Mouse (Mus musculus): ENCODE measurements around the gene Tor2a. TPM values are rescaled to one million over a fixed set of nuclear protein-coding genes. Genes with fewer than 3 reads are reported as not detected.

Tor2a gene
- 61.5 and 67.0 TPM in 2 replicates for polyA plus RNA-seq (2016; fragmentation: Nextera tagmentation; extraction: Ambion mirVana)

DNA sequence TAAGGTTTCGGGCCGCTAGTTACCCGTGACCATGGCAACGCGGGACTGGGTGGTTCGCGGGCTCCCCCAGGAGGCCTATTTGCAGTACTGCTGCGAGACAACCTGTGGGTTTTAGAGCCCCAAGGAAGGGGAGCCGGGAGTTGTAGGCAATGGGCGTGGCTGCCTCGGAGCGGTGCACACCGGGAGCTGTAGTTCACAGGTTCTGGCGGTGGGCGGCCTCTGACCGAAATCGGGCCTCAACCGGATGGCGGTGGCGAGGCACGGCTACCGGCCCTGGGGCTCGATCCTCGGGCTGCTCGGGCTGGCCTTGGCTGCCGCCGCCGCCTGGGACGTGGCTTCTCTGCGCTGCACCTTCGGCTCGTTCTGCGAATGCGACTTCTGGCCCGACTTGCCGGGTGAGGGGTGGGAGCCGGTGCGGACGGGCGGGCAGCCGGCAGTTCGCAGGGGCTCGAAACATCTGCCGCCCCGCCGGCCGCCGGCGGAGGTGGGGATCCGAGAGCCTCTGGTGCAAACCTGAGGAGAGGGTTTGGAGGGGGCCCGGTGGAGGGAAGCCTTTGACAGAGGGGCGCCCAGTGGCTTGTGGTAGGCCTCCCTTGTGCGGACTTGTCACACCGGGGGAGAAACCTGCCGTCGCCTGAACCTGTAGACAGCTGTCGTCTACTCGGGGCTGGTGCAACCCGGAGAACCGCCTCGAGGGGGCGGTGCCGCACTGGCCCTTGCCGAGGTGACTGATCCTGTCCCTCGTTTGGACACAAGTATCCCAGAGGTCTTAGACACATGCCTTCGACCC is at the start of gene Tor2a:
TSS of gene Tor2a (plus strand) at position 179 of the 790 bp plus-strand sequence.
- Histone ChIP-seq H3K4me1 (peaks cover 8% of the 10 kb centered on the region), H3K4me3 (peak within 1 kb of the TSS; percentile 69), H3K9me3 (no peaks in the 10 kb centered on the region), H3K27ac (peak within 1 kb of the TSS; percentile 86), H3K9ac (peak within 1 kb of the TSS; percentile 84), H3K36me3 (peaks cover 30% of the 10 kb centered on the region), H3K27me3 (no peaks in the 10 kb centered on the region), H3K4me2 (replicated peaks) (peak within 1 kb of the TSS; percentile 53)
- under 1% methylated on average over 66 of the region's 66 CpGs for WGBS
- ATAC-seq (ENCODE audit: insufficient number of reproducible peaks, insufficient read depth, low FRiP score, low TSS enrichment), result peak; percentile 86

DNA sequence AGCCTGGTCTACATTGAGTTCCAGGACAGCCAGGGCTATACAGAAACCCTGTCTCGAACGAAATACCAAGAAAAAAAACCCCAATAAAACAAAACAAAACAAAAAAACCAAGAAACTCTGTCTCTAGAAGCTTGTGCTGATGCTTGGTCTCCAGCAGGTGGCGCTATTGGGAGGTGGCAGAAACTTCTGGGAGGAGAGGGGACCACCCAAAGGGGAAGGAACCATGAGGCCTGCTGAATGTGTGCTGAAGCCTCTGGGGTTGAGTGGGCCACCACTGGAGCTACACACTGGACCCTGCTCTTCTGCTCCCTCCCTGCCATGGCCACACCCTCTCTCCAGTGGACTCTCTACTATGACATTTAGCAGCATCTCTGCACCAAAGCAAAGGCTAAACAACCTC is 48.4 kb upstream of the Tor2a start:
- Histone ChIP-seq H3K36me3 (peaks cover 73% of the 10 kb centered on the region), H3K4me1 (peaks cover 10% of the 10 kb centered on the region), H3K9ac (no peak overlapping the region), H3K27ac (no peak overlapping the region), H3K9me3 (no peaks in the 10 kb centered on the region), H3K4me3 (no peak overlapping the region), H3K27me3 (no peaks in the 10 kb centered on the region), H3K4me2 (replicated peaks) (no peak overlapping the region)
- 47% methylated on average over 3 of the region's 3 CpGs for whole genome bisulfite sequencing
- no peak for ATAC-seq (ENCODE audit: insufficient number of reproducible peaks, insufficient read depth, low FRiP score, low TSS enrichment)

- no peak for ATAC-seq (ENCODE audit: insufficient number of reproducible peaks, insufficient read depth, low FRiP score, low TSS enrichment)
- Histone ChIP-seq H3K4me1 (peaks cover 19% of the 10 kb centered on the region), H3K36me3 (peaks cover 64% of the 10 kb centered on the region), H3K27ac (no peak overlapping the region), H3K4me3 (no peak overlapping the region), H3K9ac (no peak overlapping the region), H3K9me3 (no peaks in the 10 kb centered on the region), H3K4me2 (replicated peaks) (no peak overlapping the region), H3K27me3 (no peaks in the 10 kb centered on the region)
- WGBS, result 93% methylated on average over 20 of the region's 20 CpGs
These were observed 47.4 kb upstream of the Tor2a start for GRCm38 (mm10) chr2:32709521-32710137.

DNA sequence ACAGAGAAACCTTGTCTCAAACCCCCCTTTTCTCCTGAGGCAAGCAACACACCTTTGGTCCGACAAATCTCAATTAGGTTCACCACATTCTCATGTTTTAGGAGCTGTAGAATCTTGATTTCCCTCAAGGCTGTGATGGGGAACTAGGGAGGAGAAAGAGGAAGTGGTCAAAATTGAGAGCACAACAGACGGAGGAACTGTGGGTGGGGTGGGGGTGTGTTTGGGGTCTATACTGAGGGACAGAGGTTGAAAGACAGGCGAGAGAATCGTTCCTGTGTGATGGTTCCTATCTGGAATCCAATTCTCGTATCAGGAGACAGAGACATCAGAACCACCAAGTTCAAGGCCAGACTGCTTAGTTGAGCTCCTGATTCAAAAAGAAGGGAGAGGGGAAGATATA is 46.6 kb upstream of the Tor2a start:
- no peak overlapping the region for H3K4me2 ChIP-seq (replicated peaks)
- H3K4me1 ChIP-seq, result peaks cover 25% of the 10 kb centered on the region
- no peaks in the 10 kb centered on the region for H3K9me3 ChIP-seq
- H3K27me3 ChIP-seq, result no peaks in the 10 kb centered on the region
- H3K27ac ChIP-seq, result no peak overlapping the region
- WGBS, result 92% methylated on average over 5 of the region's 5 CpGs
- H3K4me3 ChIP-seq, result no peak overlapping the region
- H3K9ac ChIP-seq, result no peak overlapping the region
- ATAC-seq (ENCODE audit: insufficient number of reproducible peaks, insufficient read depth, low FRiP score, low TSS enrichment), result no peak
- peaks cover 56% of the 10 kb centered on the region for H3K36me3 ChIP-seq

DNA sequence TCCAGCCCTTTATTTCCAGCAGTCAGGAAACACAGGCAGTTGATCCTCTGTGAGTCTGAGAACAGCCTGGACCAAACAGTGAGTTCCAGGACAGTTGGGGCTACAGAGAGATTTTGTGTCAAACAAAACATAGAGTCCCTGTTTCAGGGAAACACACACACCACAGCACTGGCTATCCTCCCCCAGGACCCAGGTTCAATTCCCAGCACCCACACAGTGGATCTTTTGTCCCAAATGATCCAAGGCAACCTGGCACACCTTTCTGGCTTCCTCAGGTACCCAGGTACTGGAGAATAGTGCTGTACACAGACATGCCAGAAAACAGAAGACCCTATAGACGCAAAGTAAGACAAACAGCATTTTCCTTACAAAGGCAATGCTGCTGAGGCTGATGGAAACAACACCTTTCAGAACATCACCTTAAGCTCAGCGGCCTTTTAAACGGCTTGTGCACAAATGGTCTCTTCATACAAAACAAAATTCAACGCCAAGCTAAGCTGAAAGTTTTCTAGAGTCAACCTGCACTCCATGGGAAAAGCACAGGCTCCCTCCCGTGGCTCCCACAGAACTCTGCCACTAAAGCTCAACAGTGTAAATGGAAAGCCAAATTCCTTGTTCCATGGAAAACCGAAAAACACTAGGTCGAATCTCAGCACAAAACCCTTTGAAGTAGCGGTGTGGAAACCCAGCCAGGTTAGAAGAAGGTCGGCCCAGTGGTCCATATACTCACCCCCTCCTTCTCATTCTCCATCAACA is 45.6 kb upstream of the Tor2a start:
- H3K36me3 ChIP-seq, result peaks cover 45% of the 10 kb centered on the region
- WGBS, result 29% methylated on average over 9 of the region's 9 CpGs
- peak overlapping the region; percentile 98; the same call in 1 of the 2 replicates for H3K27ac ChIP-seq
- ATAC-seq (ENCODE audit: insufficient number of reproducible peaks, insufficient read depth, low FRiP score, low TSS enrichment), result no peak
- H3K9me3 ChIP-seq, result no peaks in the 10 kb centered on the region
- peak overlapping the region; percentile 93 for H3K4me3 ChIP-seq
- H3K9ac ChIP-seq, result peak overlapping the region; percentile 85
- H3K4me1 ChIP-seq, result peaks cover 25% of the 10 kb centered on the region
- H3K4me2 ChIP-seq (replicated peaks), result peak overlapping the region; percentile 85
- no peaks in the 10 kb centered on the region for H3K27me3 ChIP-seq

DNA sequence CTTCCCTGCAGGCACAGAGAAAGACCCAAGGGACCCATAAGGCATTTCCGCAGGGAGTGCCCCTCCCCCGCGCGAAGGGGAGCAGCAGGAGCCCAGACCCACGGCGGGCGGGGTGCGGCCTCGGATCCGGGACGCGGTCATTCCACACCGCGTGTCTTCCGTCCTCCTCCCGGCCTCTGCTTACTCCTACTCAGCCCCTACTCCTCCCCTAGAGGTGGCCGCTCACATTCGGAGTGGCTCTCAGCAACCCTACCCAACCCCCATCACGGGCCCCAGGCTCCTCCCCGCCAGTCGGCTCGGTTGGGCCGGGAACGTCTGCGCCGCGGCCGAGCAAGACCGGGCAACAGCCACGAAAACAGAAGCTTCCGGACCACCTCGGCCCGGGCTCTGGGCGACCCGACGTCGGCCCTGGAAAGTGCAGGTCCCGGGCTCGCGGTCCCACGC is 44.9 kb upstream of the Tor2a start:
- WGBS, result under 1% methylated on average over 41 of the region's 41 CpGs
- ATAC-seq (ENCODE audit: insufficient number of reproducible peaks, insufficient read depth, low FRiP score, low TSS enrichment), result peak; percentile 50
- peaks cover 25% of the 10 kb centered on the region for H3K4me1 ChIP-seq
- H3K4me2 ChIP-seq (replicated peaks), result peak overlapping the region; percentile 85
- H3K36me3 ChIP-seq, result peaks cover 39% of the 10 kb centered on the region
- H3K9me3 ChIP-seq, result no peaks in the 10 kb centered on the region
- peak overlapping the region; percentile 93 for H3K4me3 ChIP-seq
- peak overlapping the region; percentile 85 for H3K9ac ChIP-seq
- H3K27me3 ChIP-seq, result no peaks in the 10 kb centered on the region
- H3K27ac ChIP-seq, result peak overlapping the region; percentile 98

GRCm38 (mm10) chr2:32712586-32712933 is 44.5 kb upstream of the Tor2a start:
- Histone ChIP-seq H3K4me3 (peak overlapping the region; percentile 93), H3K4me2 (replicated peaks) (peak overlapping the region; percentile 85), H3K4me1 (peaks cover 25% of the 10 kb centered on the region), H3K9me3 (no peaks in the 10 kb centered on the region), H3K27me3 (no peaks in the 10 kb centered on the region), H3K9ac (peak overlapping the region; percentile 85), H3K36me3 (peaks cover 36% of the 10 kb centered on the region), H3K27ac (peak overlapping the region; percentile 98)
- WGBS, result under 1% methylated on average over 41 of the region's 44 CpGs
- ATAC-seq (ENCODE audit: insufficient number of reproducible peaks, insufficient read depth, low FRiP score, low TSS enrichment), result peak; percentile 87

- Histone ChIP-seq H3K27ac (peak within 1 kb of the TSS; percentile 98), H3K36me3 (peaks cover 30% of the 10 kb centered on the region), H3K4me3 (peak within 1 kb of the TSS; percentile 93), H3K9me3 (no peaks in the 10 kb centered on the region), H3K4me2 (replicated peaks) (peak within 1 kb of the TSS; percentile 85), H3K9ac (peak within 1 kb of the TSS; percentile 85), H3K4me1 (peaks cover 25% of the 10 kb centered on the region), H3K27me3 (no peaks in the 10 kb centered on the region)
- ATAC-seq (ENCODE audit: insufficient number of reproducible peaks, insufficient read depth, low FRiP score, low TSS enrichment), result peak; percentile 77
- under 1% methylated on average over 63 of the region's 79 CpGs for WGBS
These were observed 43.9 kb upstream of the Tor2a start, which contains the start of gene Cdk9 for GRCm38 (mm10) chr2:32712934-32713817. Cdk9 (minus strand) TSS chr2:32713076.

DNA sequence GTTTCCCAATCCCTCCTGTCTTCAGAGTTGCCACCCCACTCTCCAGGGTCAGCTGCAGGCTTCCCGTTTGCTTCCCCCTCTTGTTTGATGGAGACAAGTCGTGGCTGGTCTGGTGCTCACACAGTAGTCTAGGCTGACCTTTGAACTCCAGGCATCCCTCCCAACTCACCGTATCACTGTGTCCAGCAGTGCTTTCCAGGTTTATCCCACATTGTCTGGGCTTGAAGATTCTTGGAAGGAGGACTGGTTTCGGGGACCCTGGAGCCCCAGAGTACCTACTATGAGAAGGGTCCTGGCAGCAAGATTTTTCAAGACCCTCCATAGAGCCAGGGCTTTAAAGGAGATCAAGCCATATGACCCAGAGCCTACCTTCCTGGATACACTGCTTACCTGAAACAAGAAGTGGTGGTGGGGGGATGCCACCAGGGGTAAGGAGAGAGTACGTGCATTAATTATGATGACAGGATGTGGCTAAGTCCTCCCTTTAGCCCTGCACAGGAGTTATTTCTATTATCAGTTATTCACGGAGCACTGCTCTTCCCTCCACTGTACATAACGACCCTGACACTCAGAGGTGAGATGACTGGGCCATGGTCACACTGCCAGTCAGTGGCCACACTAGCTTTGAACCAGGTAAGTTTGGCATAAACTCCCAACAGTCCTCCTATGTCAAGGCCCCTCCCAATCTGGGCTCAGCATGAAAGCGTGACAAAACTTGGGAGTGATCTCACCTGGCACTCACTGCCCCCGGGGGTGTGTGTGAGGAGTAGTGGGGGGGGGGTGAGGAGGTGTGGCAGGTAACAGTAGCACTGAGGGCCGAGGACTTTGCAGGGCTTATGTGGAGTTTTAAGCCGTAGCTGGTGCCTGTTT is 42.7 kb upstream of the Tor2a start:
- H3K36me3 ChIP-seq, result peaks cover 18% of the 10 kb centered on the region
- H3K9ac ChIP-seq, result peak overlapping the region; percentile 85; the same call in 1 of the 2 replicates
- H3K4me3 ChIP-seq, result peak overlapping the region; percentile 93; the same call in 1 of the 2 replicates
- no peak for ATAC-seq (ENCODE audit: insufficient number of reproducible peaks, insufficient read depth, low FRiP score, low TSS enrichment)
- 50% methylated on average over 11 of the region's 11 CpGs for WGBS
- H3K9me3 ChIP-seq, result no peaks in the 10 kb centered on the region
- H3K4me1 ChIP-seq, result peaks cover 27% of the 10 kb centered on the region
- peak overlapping the region; percentile 85; the same call in 1 of the 2 replicates for H3K4me2 ChIP-seq (replicated peaks)
- H3K27ac ChIP-seq, result peak overlapping the region; percentile 98
- no peaks in the 10 kb centered on the region for H3K27me3 ChIP-seq

DNA sequence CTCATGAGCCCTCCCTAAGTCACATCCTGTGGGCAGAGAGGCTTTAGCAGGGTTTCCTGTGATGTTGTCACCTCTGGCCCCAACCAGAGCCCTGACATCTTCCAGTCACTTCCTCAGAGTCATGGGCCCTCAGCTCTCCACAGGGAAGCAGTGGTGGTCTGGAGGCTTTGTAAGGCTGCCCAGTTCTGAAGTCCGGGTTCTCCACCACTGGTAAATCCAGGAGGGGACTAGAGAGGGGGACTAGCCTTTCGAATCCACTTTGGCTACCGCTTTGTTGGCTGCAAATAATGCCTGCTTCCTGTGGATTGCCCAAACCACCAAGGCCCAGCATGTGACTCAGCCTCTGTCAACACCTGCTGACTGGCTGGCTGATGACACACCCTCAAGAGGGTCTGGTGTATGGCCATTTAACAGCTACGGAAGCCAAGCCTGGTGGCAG is 42.0 kb upstream of the Tor2a start:
- H3K36me3 ChIP-seq, result peaks cover 12% of the 10 kb centered on the region
- WGBS, result 63% methylated on average over 4 of the region's 4 CpGs
- H3K27ac ChIP-seq, result peak overlapping the region; percentile 98
- H3K4me3 ChIP-seq, result no peak overlapping the region
- H3K4me2 ChIP-seq (replicated peaks), result no peak overlapping the region
- H3K27me3 ChIP-seq, result no peaks in the 10 kb centered on the region
- no peak overlapping the region for H3K9ac ChIP-seq
- no peaks in the 10 kb centered on the region for H3K9me3 ChIP-seq
- no peak for ATAC-seq (ENCODE audit: insufficient number of reproducible peaks, insufficient read depth, low FRiP score, low TSS enrichment)
- peaks cover 27% of the 10 kb centered on the region for H3K4me1 ChIP-seq
